In the genomic region with DNA sequence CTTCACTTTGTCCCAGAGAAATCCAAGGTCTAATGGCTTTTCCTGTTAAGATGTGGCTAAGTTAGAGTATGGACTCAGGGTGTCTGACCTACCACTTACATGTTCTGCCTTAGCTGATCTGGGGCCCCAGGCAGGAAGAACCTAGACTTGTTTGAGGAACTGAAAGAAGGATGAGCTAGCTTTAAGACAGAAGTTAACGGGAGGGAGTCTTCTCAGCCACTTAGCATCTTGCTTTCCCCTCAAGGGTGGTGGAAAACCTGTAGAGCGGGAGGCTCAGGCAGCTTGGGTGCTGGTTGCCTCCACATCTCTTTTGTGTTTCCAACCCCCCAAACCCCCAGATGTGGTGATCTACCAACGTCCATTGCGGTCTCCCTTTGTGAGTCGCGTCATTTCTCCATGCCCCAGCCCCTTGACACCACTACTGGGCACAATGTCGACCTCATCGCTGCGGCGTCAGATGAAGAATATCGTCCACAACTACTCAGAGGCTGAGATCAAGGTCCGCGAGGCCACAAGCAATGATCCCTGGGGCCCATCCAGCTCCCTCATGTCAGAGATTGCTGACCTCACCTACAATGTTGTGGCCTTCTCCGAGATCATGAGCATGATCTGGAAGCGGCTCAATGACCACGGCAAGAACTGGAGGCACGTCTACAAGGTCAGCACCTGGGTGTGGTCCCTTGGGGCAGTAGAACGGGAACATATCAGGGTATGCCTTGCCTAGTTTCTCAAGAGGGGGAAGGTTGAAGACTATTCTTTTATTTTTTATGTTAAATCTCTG, we compare ENCODE assay signal across 13 mouse cellular contexts. TPM values are rescaled to one million over a fixed set of nuclear protein-coding genes. Genes with fewer than 3 reads are reported as not detected.
DNase-seq lines count a peak whose midpoint lies in the region; ATAC-seq and TF ChIP-seq lines count a peak whose summit lies in the region.
"Had no signal": no experiment of that assay in that cellular context is flagged by ENCODE, and none has a peak within 500 bp of the region (broad histone marks: within the 10 kb centered on the region; RNA-seq: fewer than 3 reads in every experiment).

No protein-coding gene starts in this region.

- no peak overlapping the region for H3K4me2 ChIP-seq in kidney, embryonic 15.5 days
- H3K4me2 ChIP-seq in intestine, embryonic 15.5 days (replicated peaks), result peak overlapping the region; percentile 32
- no peak overlapping the region for H3K4me2 ChIP-seq in midbrain, embryonic 11.5 days
- H3K4me2 ChIP-seq: midbrain, embryonic 13.5 days; neural tube, embryonic 15.5 days had no signal

- H3K27me3 ChIP-seq in kidney, embryonic 15.5 days, result no peaks in the 10 kb centered on the region
- no peaks in the 10 kb centered on the region for H3K27me3 ChIP-seq in intestine, embryonic 15.5 days (replicated peaks)
- no peaks in the 10 kb centered on the region for H3K27me3 ChIP-seq in midbrain, embryonic 11.5 days (ENCODE audit: control insufficient read depth, insufficient read depth, low read length)
- H3K27me3 ChIP-seq: midbrain, embryonic 13.5 days; neural tube, embryonic 15.5 days had no signal

- H3K36me3 ChIP-seq in kidney, embryonic 15.5 days, result peaks cover 61% of the 10 kb centered on the region
- peaks cover 12% of the 10 kb centered on the region for H3K36me3 ChIP-seq in intestine, embryonic 15.5 days
- H3K36me3 ChIP-seq in midbrain, embryonic 11.5 days (ENCODE audit: control insufficient read depth, insufficient read depth, low read length), result peaks cover 15% of the 10 kb centered on the region

- no peak for ATAC-seq in kidney, embryonic 15.5 days (replicated peaks; ENCODE audit: low FRiP score)
- ATAC-seq in intestine, embryonic 15.5 days, result no peak
- ATAC-seq in megakaryocyte, adult 5-6 weeks (ENCODE audit: poor library complexity, severe bottlenecking), result peak; percentile 58
- ATAC-seq in midbrain, embryonic 11.5 days (ENCODE audit: low FRiP score), result no peak
- ATAC-seq: forebrain, postnatal 0 days; hindbrain, postnatal 0 days; midbrain, embryonic 13.5 days had no signal

- TF ChIP-seq CTCF in layer of hippocampus, adult 2 months (conservative IDR thresholded peaks at IDR 0.05), result no peak

- WGBS in kidney, embryonic 15.5 days, result 88% methylated on average over 18 of the region's 18 CpGs
- 85% methylated on average over 18 of the region's 18 CpGs for WGBS in intestine, embryonic 15.5 days
- 92% methylated on average over 18 of the region's 18 CpGs for WGBS in midbrain, embryonic 11.5 days

- H3K9ac ChIP-seq in kidney, embryonic 15.5 days, result no peak overlapping the region
- H3K9ac ChIP-seq in intestine, embryonic 15.5 days, result 0 out of 2 replicates have a peak overlapping the region, but pooled peaks have one; percentile 10
- no peak overlapping the region for H3K9ac ChIP-seq in midbrain, embryonic 11.5 days (ENCODE audit: low read length)
- H3K9ac ChIP-seq: forebrain, postnatal 0 days; midbrain, embryonic 13.5 days; neural tube, embryonic 15.5 days had no signal

- H3K4me1 ChIP-seq in kidney, embryonic 15.5 days, result peaks cover 30% of the 10 kb centered on the region
- H3K4me1 ChIP-seq in intestine, embryonic 15.5 days (replicated peaks), result peaks cover 10% of the 10 kb centered on the region
- H3K4me1 ChIP-seq in midbrain, embryonic 11.5 days (ENCODE audit: control insufficient read depth, insufficient read depth, low read length), result peaks cover 12% of the 10 kb centered on the region

- H3K27ac ChIP-seq in kidney, embryonic 15.5 days, result no peak overlapping the region
- H3K27ac ChIP-seq in intestine, embryonic 15.5 days, result 0 out of 2 replicates have a peak overlapping the region, but pooled peaks have one; percentile 32
- no peak overlapping the region for H3K27ac ChIP-seq in layer of hippocampus, adult 2 months
- H3K27ac ChIP-seq in midbrain, embryonic 11.5 days (ENCODE audit: low read depth, low read length), result no peak overlapping the region
- H3K27ac ChIP-seq: hindbrain, postnatal 0 days; midbrain, embryonic 13.5 days; neural tube, embryonic 15.5 days had no signal

- H3K4me3 ChIP-seq in kidney, embryonic 15.5 days (replicated peaks), result no peak overlapping the region
- no peak overlapping the region for H3K4me3 ChIP-seq in intestine, embryonic 15.5 days (replicated peaks)
- no peak overlapping the region for H3K4me3 ChIP-seq in layer of hippocampus, adult 2 months
- H3K4me3 ChIP-seq in midbrain, embryonic 11.5 days (ENCODE audit: low read depth, low read length), result no peak overlapping the region
- H3K4me3 ChIP-seq: midbrain, embryonic 13.5 days; neural tube, embryonic 15.5 days had no signal

- H3K9me3 ChIP-seq in kidney, embryonic 15.5 days (replicated peaks), result no peaks in the 10 kb centered on the region
- H3K9me3 ChIP-seq in intestine, embryonic 15.5 days, result no peaks in the 10 kb centered on the region
- no peaks in the 10 kb centered on the region for H3K9me3 ChIP-seq in midbrain, embryonic 11.5 days (ENCODE audit: control insufficient read depth, low read length)
- H3K9me3 ChIP-seq: midbrain, embryonic 13.5 days; neural tube, embryonic 15.5 days had no signal

- peak; percentile 76 for DNase-seq in kidney, adult 11 months
- DNase-seq in B cell, adult 2 months, result peak; percentile 71 to 78
- no peak for DNase-seq in layer of hippocampus, adult 2 months (ENCODE audit: low spot score in 2 of 2)
- no peak for DNase-seq in midbrain, embryonic 11.5 days (ENCODE audit: low spot score, missing footprints)
- DNase-seq in cerebellum, adult 11-12 months, result no peak
- DNase-seq: forebrain, postnatal 0 days had no signal

RNA-seq across cellular contexts. Expression of a gene that starts 3.5 kb away (rescaled TPM):
- 55.5 and 62.2 TPM in 2 replicates for polyA plus RNA-seq in kidney, embryonic 15.5 days (2015; fragmentation: Nextera tagmentation; extraction: Ambion mirVana)
- 62.4 and 66.5 TPM in 2 replicates for polyA plus RNA-seq in intestine, embryonic 15.5 days (2015; fragmentation: Nextera tagmentation; extraction: Ambion mirVana)
- total RNA-seq in megakaryocyte, adult 5-6 weeks (2015), result 74.6 and 79.4 TPM in 2 replicates
- total RNA-seq in megakaryocyte, adult 5-6 weeks (2017), result 76.4 and 88.9 TPM in 2 replicates
- 100 to 1,000 TPM; 540 to 559 TPM for total RNA-seq in layer of hippocampus, adult 2 months (2021)
- polyA plus RNA-seq in midbrain, embryonic 11.5 days (2014; fragmentation: Nextera tagmentation; extraction: Ambion mirVana), result 47.8 and 56.2 TPM in 2 replicates

RNA-seq across cellular contexts. Expression of a gene that starts 21.6 kb away (rescaled TPM):
- 145 and 152 TPM in 2 replicates for polyA plus RNA-seq in kidney, embryonic 15.5 days (2015; fragmentation: Nextera tagmentation; extraction: Ambion mirVana)
- 126 and 130 TPM in 2 replicates for polyA plus RNA-seq in intestine, embryonic 15.5 days (2015; fragmentation: Nextera tagmentation; extraction: Ambion mirVana)
- 68.6 and 71.0 TPM in 2 replicates for total RNA-seq in megakaryocyte, adult 5-6 weeks (2015)
- 153 and 170 TPM in 2 replicates for total RNA-seq in megakaryocyte, adult 5-6 weeks (2017)
- total RNA-seq in layer of hippocampus, adult 2 months (2021), result 100 to 1,000 TPM; 185 to 192 TPM
- polyA plus RNA-seq in midbrain, embryonic 11.5 days (2014; fragmentation: Nextera tagmentation; extraction: Ambion mirVana), result 151 and 159 TPM in 2 replicates

RNA-seq across cellular contexts. Expression of a gene that starts 32.2 kb away (rescaled TPM):
- polyA plus RNA-seq in kidney, embryonic 15.5 days (2015; fragmentation: Nextera tagmentation; extraction: Ambion mirVana), result 36.2 and 41.0 TPM in 2 replicates
- 22.2 and 25.0 TPM in 2 replicates for polyA plus RNA-seq in intestine, embryonic 15.5 days (2015; fragmentation: Nextera tagmentation; extraction: Ambion mirVana)
- 0.25 and 1.6 TPM in 2 replicates for total RNA-seq in megakaryocyte, adult 5-6 weeks (2015)
- not detected in 2 replicates for total RNA-seq in megakaryocyte, adult 5-6 weeks (2017)
- 10 to 100 TPM; 34.1 to 35.7 TPM for total RNA-seq in layer of hippocampus, adult 2 months (2021)
- polyA plus RNA-seq in midbrain, embryonic 11.5 days (2014; fragmentation: Nextera tagmentation; extraction: Ambion mirVana), result 34.1 and 47.6 TPM in 2 replicates

RNA-seq across cellular contexts. Expression of a gene that starts 33.2 kb away (rescaled TPM):
- not detected in 2 replicates for polyA plus RNA-seq in kidney, embryonic 15.5 days (2015; fragmentation: Nextera tagmentation; extraction: Ambion mirVana)
- not detected in 2 replicates for polyA plus RNA-seq in intestine, embryonic 15.5 days (2015; fragmentation: Nextera tagmentation; extraction: Ambion mirVana)
- not detected in 2 replicates for total RNA-seq in megakaryocyte, adult 5-6 weeks (2015)
- not detected in 2 replicates for total RNA-seq in megakaryocyte, adult 5-6 weeks (2017)
- total RNA-seq in layer of hippocampus, adult 2 months (2021), result not detected
- not detected in 2 replicates for polyA plus RNA-seq in midbrain, embryonic 11.5 days (2014; fragmentation: Nextera tagmentation; extraction: Ambion mirVana)
- total RNA-seq: forebrain, postnatal 0 days; hindbrain, postnatal 0 days had no signal
- polyA plus RNA-seq: embryonic facial prominence, embryonic 11.5 days; forebrain, postnatal 0 days; hindbrain, postnatal 0 days; midbrain, embryonic 13.5 days; neural tube, embryonic 15.5 days had no signal

RNA-seq across cellular contexts. Expression of a gene that starts 42.2 kb away (rescaled TPM):
- 0.54 TPM in 1 of 2 replicates, not detected in the other for polyA plus RNA-seq in kidney, embryonic 15.5 days (2015; fragmentation: Nextera tagmentation; extraction: Ambion mirVana)
- 0.31 and 0.56 TPM in 2 replicates for polyA plus RNA-seq in intestine, embryonic 15.5 days (2015; fragmentation: Nextera tagmentation; extraction: Ambion mirVana)
- 1.9 and 2.4 TPM in 2 replicates for total RNA-seq in megakaryocyte, adult 5-6 weeks (2015)
- 1.2 TPM in 1 of 2 replicates, not detected in the other for total RNA-seq in megakaryocyte, adult 5-6 weeks (2017)
- total RNA-seq in layer of hippocampus, adult 2 months (2021), result under 1 TPM in 1 of 2 experiments, not detected in 1; 0.59 TPM
- polyA plus RNA-seq in midbrain, embryonic 11.5 days (2014; fragmentation: Nextera tagmentation; extraction: Ambion mirVana), result 0.19 and 0.47 TPM in 2 replicates
- total RNA-seq: hindbrain, postnatal 0 days had no signal

Comparison
In these comparisons a context has a peak if more than half of its experiments do, and no peak if none do; other contexts are left out.
1. DNase-seq: peak in kidney, adult 11 months (single experiment) and B cell, adult 2 months (2 of 2); none in layer of hippocampus, adult 2 months (0 of 2), midbrain, embryonic 11.5 days (single experiment) and cerebellum, adult 11-12 months (single experiment).